Mouse (Mus musculus): ENCODE measurements around the gene Exoc4. TPM values are rescaled to one million over a fixed set of nuclear protein-coding genes. Genes with fewer than 3 reads are reported as not detected.

Gene Exoc4
- polyA plus RNA-seq, 1 experiment from 2014 or later, result 28.7 TPM

GRCm38 (mm10) chr6:33998590-33998989 is 749.7 kb downstream of the Exoc4 start:
- H3K27me3 ChIP-seq (ENCODE audit: control insufficient read depth, insufficient read depth, low read length), result no peaks in the 10 kb centered on the region
- H3K9me3 ChIP-seq (ENCODE audit: control insufficient read depth, low read length), result no peaks in the 10 kb centered on the region
- ATAC-seq (ENCODE audit: insufficient number of reproducible peaks, low FRiP score, low TSS enrichment, low read depth) (no peak; the same call in 1 of the 2 replicates), DNase-seq (ENCODE audit: low spot score) (no peak)
- H3K4me1 ChIP-seq (ENCODE audit: control insufficient read depth, insufficient read depth, low read length), result no peaks in the 10 kb centered on the region
- H3K9ac ChIP-seq (ENCODE audit: low read length), result no peak overlapping the region
- no peaks in the 10 kb centered on the region for H3K36me3 ChIP-seq (ENCODE audit: control insufficient read depth, insufficient read depth, low read length)
- no peak overlapping the region for H3K4me3 ChIP-seq (ENCODE audit: low read depth, low read length)
- no peak overlapping the region for H3K27ac ChIP-seq (replicated peaks; ENCODE audit: low read depth, low read length)
- H3K4me2 ChIP-seq (ENCODE audit: low read depth, severe bottlenecking), result no peak overlapping the region
- WGBS, result 42% methylated on average over 3 of the region's 4 CpGs

- Histone ChIP-seq H3K9me3 (ENCODE audit: control insufficient read depth, low read length) (no peaks in the 10 kb centered on the region), H3K4me2 (ENCODE audit: low read depth, severe bottlenecking) (no peak overlapping the region), H3K27me3 (ENCODE audit: control insufficient read depth, insufficient read depth, low read length) (no peaks in the 10 kb centered on the region), H3K9ac (ENCODE audit: low read length) (no peak overlapping the region), H3K4me1 (ENCODE audit: control insufficient read depth, insufficient read depth, low read length) (no peaks in the 10 kb centered on the region), H3K27ac (replicated peaks; ENCODE audit: low read depth, low read length) (no peak overlapping the region), H3K36me3 (ENCODE audit: control insufficient read depth, insufficient read depth, low read length) (no peaks in the 10 kb centered on the region), H3K4me3 (ENCODE audit: low read depth, low read length) (no peak overlapping the region)
- ATAC-seq (ENCODE audit: insufficient number of reproducible peaks, low FRiP score, low TSS enrichment, low read depth) (no peak), DNase-seq (ENCODE audit: low spot score) (no peak)
- 26% methylated on average over 7 of the region's 7 CpGs for WGBS
Measured at GRCm38 (mm10) chr6:33999530-33999929, 750.6 kb downstream of the Exoc4 start.

DNA sequence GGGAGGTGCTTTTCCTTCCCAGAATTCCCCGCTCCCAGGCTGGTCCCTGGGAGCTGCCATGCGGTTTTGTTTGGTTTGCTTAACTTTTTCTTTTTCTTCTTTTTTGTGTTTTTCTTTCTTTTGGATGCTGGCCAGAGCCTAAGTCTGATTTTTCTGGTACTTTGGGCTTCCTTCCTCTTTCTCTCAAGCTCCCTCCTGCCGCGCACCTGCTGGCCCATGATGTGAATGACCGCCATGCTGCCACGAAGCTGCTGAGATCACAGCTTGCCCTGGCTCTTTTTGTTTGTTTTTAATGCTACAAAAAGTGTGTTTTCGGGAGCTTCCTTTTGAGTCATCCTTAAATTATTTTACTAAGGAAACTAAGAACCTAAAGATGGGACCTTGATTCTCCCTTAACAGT is 751.8 kb downstream of the Exoc4 start:
- WGBS, result 95% methylated on average over 7 of the region's 7 CpGs

DNA sequence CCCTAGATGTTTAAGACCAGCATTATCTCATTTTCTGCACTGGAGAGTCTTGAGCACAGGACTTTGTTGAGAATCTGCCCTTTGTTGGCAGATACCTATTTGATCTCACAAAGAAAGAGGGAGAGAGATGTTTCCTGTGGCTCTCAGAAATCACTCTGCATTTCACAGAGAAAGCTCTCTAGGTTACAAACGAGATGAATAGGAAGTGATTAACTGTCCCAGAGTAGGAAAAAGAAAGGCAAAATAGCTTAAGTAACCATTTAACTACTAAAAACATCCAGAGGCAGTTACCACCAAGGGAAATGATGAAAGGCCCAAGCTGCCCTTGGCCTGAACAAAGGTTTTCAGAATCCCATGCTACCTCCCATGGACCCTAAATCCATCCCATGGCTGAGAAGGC is 754.1 kb downstream of the Exoc4 start:
- no peak overlapping the region for H3K9ac ChIP-seq (ENCODE audit: low read length)

More for the DNA sequence above, 751.8 kb downstream of the Exoc4 start:
- H3K9me3 ChIP-seq (ENCODE audit: control insufficient read depth, low read length), result no peaks in the 10 kb centered on the region
- no peak overlapping the region for H3K9ac ChIP-seq (ENCODE audit: low read length)
- ATAC-seq (ENCODE audit: insufficient number of reproducible peaks, low FRiP score, low TSS enrichment, low read depth) (no peak), DNase-seq (ENCODE audit: low spot score) (no peak)
- no peak overlapping the region for H3K4me2 ChIP-seq (ENCODE audit: low read depth, severe bottlenecking)
- no peaks in the 10 kb centered on the region for H3K4me1 ChIP-seq (ENCODE audit: control insufficient read depth, insufficient read depth, low read length)
- no peak overlapping the region for H3K27ac ChIP-seq (replicated peaks; ENCODE audit: low read depth, low read length)
- no peaks in the 10 kb centered on the region for H3K36me3 ChIP-seq (ENCODE audit: control insufficient read depth, insufficient read depth, low read length)
- H3K4me3 ChIP-seq (ENCODE audit: low read depth, low read length), result no peak overlapping the region
- no peaks in the 10 kb centered on the region for H3K27me3 ChIP-seq (ENCODE audit: control insufficient read depth, insufficient read depth, low read length)

GRCm38 (mm10) chr6:34013469-34013868 is 764.6 kb downstream of the Exoc4 start:
- no peak overlapping the region for H3K4me3 ChIP-seq (ENCODE audit: low read depth, low read length)
- no peak overlapping the region for H3K4me2 ChIP-seq (ENCODE audit: low read depth, severe bottlenecking)
- no peaks in the 10 kb centered on the region for H3K4me1 ChIP-seq (ENCODE audit: control insufficient read depth, insufficient read depth, low read length)
- H3K9ac ChIP-seq (ENCODE audit: low read length), result no peak overlapping the region
- ATAC-seq (ENCODE audit: insufficient number of reproducible peaks, low FRiP score, low TSS enrichment, low read depth) (no peak), DNase-seq (ENCODE audit: low spot score) (no peak)
- no peaks in the 10 kb centered on the region for H3K9me3 ChIP-seq (ENCODE audit: control insufficient read depth, low read length)
- no peaks in the 10 kb centered on the region for H3K27me3 ChIP-seq (ENCODE audit: control insufficient read depth, insufficient read depth, low read length)
- H3K36me3 ChIP-seq (ENCODE audit: control insufficient read depth, insufficient read depth, low read length), result no peaks in the 10 kb centered on the region
- WGBS, result 76% methylated on average over 6 of the region's 6 CpGs
- no peak overlapping the region for H3K27ac ChIP-seq (replicated peaks; ENCODE audit: low read depth, low read length)

More for the DNA sequence above, 754.1 kb downstream of the Exoc4 start:
- ATAC-seq (ENCODE audit: insufficient number of reproducible peaks, low FRiP score, low TSS enrichment, low read depth), result no peak
- H3K4me1 ChIP-seq (ENCODE audit: control insufficient read depth, insufficient read depth, low read length), result no peaks in the 10 kb centered on the region
- H3K27ac ChIP-seq (replicated peaks; ENCODE audit: low read depth, low read length), result no peak overlapping the region
- DNase-seq (ENCODE audit: low spot score), result no peak
- no peaks in the 10 kb centered on the region for H3K9me3 ChIP-seq (ENCODE audit: control insufficient read depth, low read length)
- H3K4me2 ChIP-seq (ENCODE audit: low read depth, severe bottlenecking), result no peak overlapping the region
- H3K36me3 ChIP-seq (ENCODE audit: control insufficient read depth, insufficient read depth, low read length), result no peaks in the 10 kb centered on the region
- H3K4me3 ChIP-seq (ENCODE audit: low read depth, low read length), result no peak overlapping the region
- H3K27me3 ChIP-seq (ENCODE audit: control insufficient read depth, insufficient read depth, low read length), result no peaks in the 10 kb centered on the region
- 22% methylated on average over 1 of the region's 1 CpGs for WGBS

Other genes starting within 250 kb of the Exoc4 start
- 116 and 117 TPM in 2 replicates for gene Chchd3, start 188.8 kb upstream of the Exoc4 start, polyA plus RNA-seq (2014; fragmentation: Nextera tagmentation; extraction: Ambion mirVana)

All from limb, embryonic 11.5 days (tissue).